Mouse (Mus musculus) lung, postnatal 14 days (tissue): ENCODE data around the gene Tceal7.
"Not testable (repeated sequence)": the region's sequence is repeated elsewhere in the genome, so short reads cannot be mapped to it uniquely, and the experiment has no call there.

ENCODE experiments used
- DNase-seq: peaks from one replicate; pipeline ENCODE4 v3.0.0; 2021

Tceal7 gene

GRCm38 (mm10) chrX:136214729-136215677 lies at the start of gene Tceal7, which contains the start of gene Bex1:
Gene Tceal7 (plus strand): TSS chrX:136214779.
Gene Bex1 (minus strand): TSS chrX:136215513.
- not testable (repeated sequence) for DNase-seq

- no peak for DNase-seq
Observed at GRCm38 (mm10) chrX:136170625-136171024, 44.0 kb upstream of the Tceal7 start.

- DNase-seq: peak; percentile 41
Observed at GRCm38 (mm10) chrX:136171189-136172117, 43.1 kb upstream of the Tceal7 start.

- DNase-seq: peak; percentile 79
Observed at GRCm38 (mm10) chrX:136172118-136172551, 42.4 kb upstream of the Tceal7 start, which contains the start of gene Tceal8. Gene Tceal8 (minus strand): TSS chrX:136172342.

- no peak for DNase-seq
Observed at GRCm38 (mm10) chrX:136172786-136173185, 41.8 kb upstream of the Tceal7 start.

DNA sequence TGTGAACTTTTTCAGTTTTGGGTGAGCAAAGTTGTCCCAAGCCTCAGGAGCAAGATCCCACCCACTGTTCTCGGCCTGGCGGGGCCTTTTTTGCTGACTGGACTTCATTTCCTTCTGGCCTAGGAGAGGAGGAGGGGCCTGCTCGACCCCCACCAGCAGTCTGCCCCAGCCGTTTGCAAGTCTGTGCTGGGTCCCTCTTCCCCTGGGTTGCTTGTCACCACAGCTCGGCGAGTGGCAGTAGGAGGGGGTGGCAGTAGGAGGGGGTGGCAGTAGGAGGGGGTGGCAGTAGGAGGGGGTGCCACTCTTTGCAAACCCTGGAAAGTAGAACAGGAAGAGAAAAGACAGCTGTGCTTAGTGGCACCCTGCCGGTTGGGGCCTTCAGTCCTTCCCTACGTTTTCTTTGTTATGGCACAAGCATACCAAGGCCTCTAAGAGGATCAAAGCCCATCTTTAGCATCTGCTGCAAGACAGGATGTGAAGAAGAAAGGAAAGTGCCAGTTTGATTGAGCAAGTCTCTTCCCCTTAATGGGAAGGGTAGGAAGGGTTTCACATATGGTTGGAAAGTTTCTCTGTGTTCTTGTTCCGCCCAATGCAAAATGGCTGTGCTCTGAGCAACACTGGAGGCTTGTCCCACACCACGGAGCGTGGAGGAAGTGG lies 33.6 kb upstream of the Tceal7 start:
- DNase-seq: no peak

GRCm38 (mm10) chrX:136183107-136183506 lies 31.5 kb upstream of the Tceal7 start:
- DNase-seq: no peak

GRCm38 (mm10) chrX:136195193-136195944 lies 19.2 kb upstream of the Tceal7 start:
- no peak for DNase-seq

DNA sequence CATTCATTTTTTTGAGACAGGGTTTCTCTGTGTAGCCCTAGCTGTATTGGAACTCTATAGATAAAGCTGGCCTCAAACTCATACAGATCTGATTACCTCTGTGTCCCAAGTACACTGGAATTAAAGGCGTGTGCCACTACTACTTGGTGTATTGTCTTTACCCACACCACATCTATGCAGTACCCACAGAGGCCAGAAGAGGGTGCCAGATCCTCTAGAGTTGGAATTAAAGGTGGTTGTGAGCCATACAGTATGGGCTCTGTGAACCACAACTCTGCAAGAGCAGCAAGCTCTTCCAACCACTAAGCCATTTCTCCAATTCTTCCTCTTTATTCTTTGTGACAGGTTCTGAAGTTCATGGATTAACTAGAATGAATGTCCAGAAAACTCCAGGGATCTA lies 17.7 kb upstream of the Tceal7 start:
- peak; percentile 33 for DNase-seq

DNA sequence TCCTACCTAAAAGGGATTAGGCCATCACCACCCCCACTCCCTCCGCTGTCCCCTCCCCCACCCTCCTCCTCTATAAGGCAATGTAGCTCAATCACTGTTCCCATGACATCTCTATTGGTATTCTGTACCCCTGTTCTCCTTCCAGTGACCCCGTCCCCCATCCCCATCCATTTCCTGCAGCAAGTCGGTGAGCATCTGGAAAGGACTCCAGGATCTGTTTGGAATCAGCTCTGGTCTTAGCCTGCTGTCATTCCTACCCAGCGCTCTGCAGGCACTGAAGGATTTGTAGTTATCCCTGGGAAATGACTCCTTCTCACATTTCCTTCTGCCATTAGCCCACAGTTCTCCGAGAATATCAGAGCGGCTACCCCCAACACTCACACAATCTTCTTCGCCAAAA lies 11.3 kb upstream of the Tceal7 start:
- DNase-seq: no peak

GRCm38 (mm10) chrX:136203664-136204066 lies 10.9 kb upstream of the Tceal7 start, which contains the start of gene Tceal5:
Gene Tceal5 (minus strand): TSS chrX:136203876.
- DNase-seq: peak; percentile 2

GRCm38 (mm10) chrX:136204406-136204805 lies 10.2 kb upstream of the Tceal7 start:
- DNase-seq: no peak

DNA sequence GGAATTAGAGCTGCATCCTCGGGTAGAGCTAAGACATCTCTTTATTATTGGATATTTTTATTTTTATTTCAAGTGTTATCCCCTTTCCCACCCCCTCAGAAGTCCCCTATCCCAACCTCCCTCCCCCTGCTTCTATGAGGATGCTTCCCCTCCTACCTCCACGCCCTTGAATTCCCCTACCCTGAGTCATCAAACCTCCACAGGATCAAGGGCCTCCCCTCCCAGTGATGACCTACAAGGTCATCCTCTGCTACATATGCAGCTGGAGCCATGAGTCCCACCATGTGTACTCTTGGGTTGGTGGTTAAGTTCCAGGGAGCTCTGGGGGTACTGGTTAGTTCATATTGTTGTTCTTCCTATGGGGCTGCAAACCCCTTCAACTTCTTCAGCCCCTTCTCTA lies 1.2 kb upstream of the Tceal7 start:
- no peak for DNase-seq

- DNase-seq: no peak
Observed at GRCm38 (mm10) chrX:136216303-136216702, 1.7 kb downstream of the Tceal7 start.

DNA sequence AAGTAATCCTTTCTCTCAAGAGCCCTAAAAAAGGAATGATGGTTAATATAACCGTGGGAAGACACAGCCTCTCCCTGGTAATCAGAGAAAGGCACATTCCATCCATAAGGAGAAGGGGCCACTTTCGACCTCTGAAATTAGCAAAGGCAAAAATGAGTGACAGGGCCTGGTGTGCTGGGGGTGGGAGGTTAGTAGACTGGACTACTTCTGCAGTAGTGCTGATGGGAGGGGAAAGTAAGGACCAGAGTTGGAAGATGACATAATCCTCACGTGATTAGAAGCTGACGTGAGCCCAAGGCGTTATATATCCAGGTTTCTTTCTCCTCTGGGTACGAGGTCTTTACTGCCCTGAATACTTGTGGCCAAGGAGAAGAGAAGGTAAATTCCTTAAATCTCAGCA lies 9.1 kb downstream of the Tceal7 start:
- no peak for DNase-seq

DNA sequence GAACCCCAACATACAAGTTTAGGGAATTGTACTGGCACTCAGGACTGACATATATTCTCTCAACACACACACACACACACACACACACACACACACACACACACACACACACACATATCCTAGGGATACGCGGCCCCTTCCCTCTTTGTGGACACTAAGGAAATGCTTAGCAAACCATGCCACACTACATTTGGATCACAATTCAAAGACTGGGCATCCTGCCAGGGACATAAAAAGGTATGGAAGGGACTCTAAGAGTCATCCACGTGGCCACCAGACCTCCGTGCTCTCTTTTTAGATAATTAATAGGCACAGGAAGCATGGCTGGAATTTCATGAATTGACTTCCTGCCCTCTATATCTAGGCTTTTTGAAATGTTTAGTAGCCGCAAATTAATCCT lies 13.2 kb downstream of the Tceal7 start:
- no peak for DNase-seq

DNA sequence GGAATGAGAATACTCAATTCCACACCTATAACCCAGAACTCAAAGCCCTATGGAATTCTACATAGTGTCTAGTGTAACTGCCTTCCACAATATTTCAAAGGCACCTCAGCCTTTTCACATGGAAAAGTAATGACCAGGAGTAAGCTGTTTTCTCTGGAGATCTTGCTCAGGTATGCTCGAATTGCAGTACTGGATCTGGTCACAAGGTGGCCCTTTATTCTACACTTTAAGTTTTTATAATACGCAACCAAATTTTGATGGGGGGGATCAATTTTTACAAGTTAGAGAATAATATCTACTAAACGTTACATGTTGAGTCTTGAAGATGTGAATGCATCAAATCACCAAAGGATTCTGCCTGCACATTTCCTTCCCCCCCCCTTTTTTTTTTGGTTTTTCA lies 23.5 kb downstream of the Tceal7 start:
- DNase-seq: peak; percentile 65

- no peak for DNase-seq
Observed at GRCm38 (mm10) chrX:136243181-136243580, 28.6 kb downstream of the Tceal7 start.

- DNase-seq: peak; percentile 74
Observed at GRCm38 (mm10) chrX:136244574-136245229, 30.1 kb downstream of the Tceal7 start, which contains the start of gene Tceal9. Gene Tceal9 (plus strand): TSS chrX:136245079.

GRCm38 (mm10) chrX:136245521-136246071 lies 31.0 kb downstream of the Tceal7 start:
- DNase-seq: peak; percentile 11

- peak; percentile 44 for DNase-seq
Observed at GRCm38 (mm10) chrX:136248811-136249210, 34.2 kb downstream of the Tceal7 start.
